8 mouse cellular contexts compared by ENCODE assay signal in the genomic region with DNA sequence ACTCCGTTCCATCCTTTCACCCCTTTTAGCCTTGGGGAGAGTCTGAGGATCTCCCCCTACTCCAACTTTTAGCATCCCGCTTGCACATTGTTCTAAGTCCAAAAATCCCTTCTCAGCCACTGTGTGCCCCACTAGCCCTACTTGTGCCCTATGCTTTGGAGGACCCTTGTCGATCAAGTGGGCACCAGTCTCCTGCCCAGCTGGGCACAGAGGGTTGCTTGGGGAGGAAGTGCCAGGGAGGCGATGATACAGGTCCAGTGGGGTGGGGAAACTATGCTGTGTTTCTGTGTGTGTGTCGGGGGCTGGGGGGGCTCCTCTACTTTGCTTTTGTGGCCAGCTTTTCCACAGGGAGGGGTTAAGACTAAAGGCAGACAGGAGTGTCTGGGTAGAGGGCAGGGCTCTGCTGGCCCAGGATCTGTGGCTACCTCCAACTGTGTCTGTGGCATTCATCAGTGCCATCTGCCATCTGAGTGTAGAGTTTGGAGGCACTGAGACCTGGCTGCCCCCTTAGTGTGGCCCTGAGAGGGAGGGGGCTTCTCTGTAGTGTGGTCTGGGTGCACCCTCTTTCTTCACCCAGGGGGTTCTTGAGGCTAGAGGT. TPM values are rescaled to one million over a fixed set of nuclear protein-coding genes. Genes with fewer than 3 reads are reported as not detected.
DNase-seq lines count a peak whose midpoint lies in the region; ATAC-seq and TF ChIP-seq lines count a peak whose summit lies in the region.

No protein-coding gene starts in this region.

- no peak overlapping the region for H3K27ac ChIP-seq in liver, adult 2 months (replicated peaks; ENCODE audit: insufficient read depth, low read depth, low read length)
- H3K27ac ChIP-seq in forebrain, embryonic 11.5 days (ENCODE audit: low read depth, low read length), result no peak overlapping the region
- H3K27ac ChIP-seq in liver, embryonic 12.5 days, result no peak overlapping the region
- H3K27ac ChIP-seq in olfactory bulb, adult 2 months (ENCODE audit: insufficient read depth, low read depth, low read length), result no peak overlapping the region

- ATAC-seq in forebrain, embryonic 11.5 days (replicated peaks; ENCODE audit: low FRiP score), result no peak
- ATAC-seq in liver, embryonic 12.5 days, result no peak

- no peak for TF ChIP-seq POLR2A in liver, adult 2 months (IDR thresholded peaks at IDR 0.05; ENCODE audit: extremely low read depth, insufficient read depth, low read length)
- no peak for TF ChIP-seq POLR2A in olfactory bulb, adult 2 months (IDR thresholded peaks at IDR 0.05; ENCODE audit: insufficient read depth, low read depth, low read length)

- no peaks in the 10 kb centered on the region for H3K79me2 ChIP-seq in liver, adult 2 months (ENCODE audit: control insufficient read depth, insufficient read depth, low read length)

- H3K9me3 ChIP-seq in forebrain, embryonic 11.5 days (ENCODE audit: control insufficient read depth, low read length), result no peaks in the 10 kb centered on the region
- no peaks in the 10 kb centered on the region for H3K9me3 ChIP-seq in liver, embryonic 12.5 days (replicated peaks)

- TF ChIP-seq CTCF in liver, adult 2 months (IDR thresholded peaks at IDR 0.05; ENCODE audit: low read depth, low read length), result no peak
- no peak for TF ChIP-seq CTCF in olfactory bulb, adult 2 months (IDR thresholded peaks at IDR 0.05; ENCODE audit: insufficient read depth, low read depth, low read length)

- WGBS in liver, adult 2 months, result 48% methylated on average over 5 of the region's 5 CpGs
- WGBS in forebrain, embryonic 11.5 days, result 34% methylated on average over 5 of the region's 5 CpGs
- 30% methylated on average over 5 of the region's 5 CpGs for WGBS in liver, embryonic 12.5 days (ENCODE audit: insufficient replicate concordance)
- whole genome bisulfite sequencing in olfactory bulb, adult 2 months, result 37% methylated on average over 5 of the region's 5 CpGs

- peak overlapping the region; percentile 77 for H3K9ac ChIP-seq in liver, adult 2 months (ENCODE audit: low read depth, low read length)
- H3K9ac ChIP-seq in forebrain, embryonic 11.5 days (ENCODE audit: low read length), result peak overlapping the region; percentile 94
- no peak overlapping the region for H3K9ac ChIP-seq in liver, embryonic 12.5 days

- peaks cover 9% of the 10 kb centered on the region; the same call in 1 of the 2 replicates for H3K27me3 ChIP-seq in liver, adult 2 months (ENCODE audit: control insufficient read depth, insufficient read depth, low read length)
- peaks cover 8% of the 10 kb centered on the region; the same call in 1 of the 2 replicates for H3K27me3 ChIP-seq in forebrain, embryonic 11.5 days (ENCODE audit: control insufficient read depth, insufficient read depth, low read length)
- H3K27me3 ChIP-seq in liver, embryonic 12.5 days (replicated peaks), result peaks cover 76% of the 10 kb centered on the region

- H3K4me1 ChIP-seq in liver, adult 2 months (ENCODE audit: control insufficient read depth, insufficient read depth, low read length), result no peaks in the 10 kb centered on the region
- peaks cover 21% of the 10 kb centered on the region for H3K4me1 ChIP-seq in forebrain, embryonic 11.5 days (replicated peaks; ENCODE audit: control insufficient read depth, insufficient read depth, low read length)
- peaks cover 22% of the 10 kb centered on the region; the same call in 1 of the 2 replicates for H3K4me1 ChIP-seq in liver, embryonic 12.5 days
- H3K4me1 ChIP-seq in olfactory bulb, adult 2 months (ENCODE audit: control insufficient read depth, insufficient read depth, low read length), result peaks cover 15% of the 10 kb centered on the region

- no peaks in the 10 kb centered on the region for H3K36me3 ChIP-seq in liver, adult 2 months (ENCODE audit: control insufficient read depth, insufficient read depth, low read length)
- no peaks in the 10 kb centered on the region for H3K36me3 ChIP-seq in forebrain, embryonic 11.5 days (ENCODE audit: control insufficient read depth, insufficient read depth, low read length)
- no peaks in the 10 kb centered on the region for H3K36me3 ChIP-seq in liver, embryonic 12.5 days

- H3K4me3 ChIP-seq in liver, adult 2 months (ENCODE audit: insufficient read depth, low read depth, low read length), result peak overlapping the region; percentile 47; the same call in 1 of the 2 replicates
- peak overlapping the region; percentile 79 for H3K4me3 ChIP-seq in forebrain, embryonic 11.5 days (ENCODE audit: low read depth, low read length)
- H3K4me3 ChIP-seq in liver, embryonic 12.5 days, result peak overlapping the region; percentile 59
- H3K4me3 ChIP-seq in olfactory bulb, adult 2 months (ENCODE audit: insufficient read depth, low read depth, low read length), result peak overlapping the region; percentile 70

- DNase-seq in liver, adult 2 months (ENCODE audit: extremely low read depth, low read depth, low spot score), result no peak
- DNase-seq in liver, result no peak
- DNase-seq in forebrain, embryonic 11.5 days (ENCODE audit: low spot score), result no peak
- DNase-seq in right cerebral cortex, postnatal 4 days, result no peak
- DNase-seq in embryo, embryonic 10.5 days (ENCODE audit: low spot score), result no peak
- no peak for DNase-seq in thymus, postnatal 14 days

- peak overlapping the region; percentile 97 for H3K4me2 ChIP-seq in forebrain, embryonic 11.5 days (ENCODE audit: low read depth, low read length, severe bottlenecking)
- peak overlapping the region; percentile 82 for H3K4me2 ChIP-seq in liver, embryonic 12.5 days

RNA-seq across cellular contexts. Expression of a gene that starts 1.4 kb away (rescaled TPM):
- 1.9 TPM in 2 replicates for total RNA-seq in liver, adult 2 months (2014; rRNA removed)
- 7.6 and 12.3 TPM in 2 replicates for polyA plus RNA-seq in liver, adult 2 months (2012; rRNA removed)
- 63.0 and 71.5 TPM in 2 replicates for polyA plus RNA-seq in forebrain, embryonic 11.5 days (2014; fragmentation: Nextera tagmentation; extraction: Ambion mirVana)
- 4.3 and 5.5 TPM in 2 replicates for polyA plus RNA-seq in liver, embryonic 12.5 days (2016; fragmentation: Nextera tagmentation; extraction: Ambion mirVana)
- not detected in 2 replicates for polyA plus RNA-seq in olfactory bulb, adult 2 months (2012; ENCODE audit: insufficient read depth, insufficient read length, low replicate concordance, missing spikeins)
